Mouse (Mus musculus): Measurements from ENCODE around the gene Phf21a. TPM values are rescaled to one million over a fixed set of nuclear protein-coding genes. Genes with fewer than 3 reads are reported as not detected.

Phf21a gene
- polyA plus RNA-seq, 1 experiment, result 28.4 TPM

GRCm38 (mm10) chr2:92100768-92101167 lies 7.9 kb downstream of the Phf21a start:
- no peak overlapping the region for H3K4me3 ChIP-seq (ENCODE audit: low read depth, low read length)
- H3K27me3 ChIP-seq (ENCODE audit: control insufficient read depth, insufficient read depth, low read length), result no peaks in the 10 kb centered on the region
- WGBS, result 69% methylated on average over 6 of the region's 6 CpGs
- H3K4me1 ChIP-seq (ENCODE audit: control insufficient read depth, insufficient read depth, insufficient read length, low read length), result no peaks in the 10 kb centered on the region
- H3K27ac ChIP-seq (ENCODE audit: insufficient read depth, low read depth, low read length), result no peak overlapping the region
- TF ChIP-seq CTCF (IDR thresholded peaks at IDR 0.05; ENCODE audit: extremely low read depth, insufficient read length, insufficient replicate concordance, low read depth, low read length) (no peak), POLR2A (IDR thresholded peaks at IDR 0.05; ENCODE audit: low read depth, low read length) (no peak)
- H3K36me3 ChIP-seq (ENCODE audit: control insufficient read depth, insufficient read depth, low read length), result no peaks in the 10 kb centered on the region

GRCm38 (mm10) chr2:92124523-92124922 lies 31.6 kb downstream of the Phf21a start:
- H3K4me1 ChIP-seq (ENCODE audit: control insufficient read depth, insufficient read depth, insufficient read length, low read length), result no peaks in the 10 kb centered on the region
- no peaks in the 10 kb centered on the region for H3K27me3 ChIP-seq (ENCODE audit: control insufficient read depth, insufficient read depth, low read length)
- H3K36me3 ChIP-seq (ENCODE audit: control insufficient read depth, insufficient read depth, low read length), result no peaks in the 10 kb centered on the region
- WGBS, result 54% methylated on average over 5 of the region's 5 CpGs
- H3K4me3 ChIP-seq (ENCODE audit: low read depth, low read length), result no peak overlapping the region
- H3K27ac ChIP-seq (ENCODE audit: insufficient read depth, low read depth, low read length), result no peak overlapping the region
- TF ChIP-seq POLR2A (IDR thresholded peaks at IDR 0.05; ENCODE audit: low read depth, low read length) (no peak), CTCF (IDR thresholded peaks at IDR 0.05; ENCODE audit: extremely low read depth, insufficient read length, insufficient replicate concordance, low read depth, low read length) (no peak)

- TF ChIP-seq POLR2A (IDR thresholded peaks at IDR 0.05; ENCODE audit: low read depth, low read length) (no peak), CTCF (IDR thresholded peaks at IDR 0.05; ENCODE audit: extremely low read depth, insufficient read length, insufficient replicate concordance, low read depth, low read length) (no peak)
These were observed 32.4 kb downstream of the Phf21a start for GRCm38 (mm10) chr2:92125330-92125729.

GRCm38 (mm10) chr2:92130071-92130470 lies 37.2 kb downstream of the Phf21a start:
- Histone ChIP-seq H3K4me3 (ENCODE audit: low read depth, low read length) (no peak overlapping the region), H3K27ac (ENCODE audit: insufficient read depth, low read depth, low read length) (no peak overlapping the region), H3K27me3 (ENCODE audit: control insufficient read depth, insufficient read depth, low read length) (no peaks in the 10 kb centered on the region), H3K36me3 (ENCODE audit: control insufficient read depth, insufficient read depth, low read length) (no peaks in the 10 kb centered on the region), H3K4me1 (ENCODE audit: control insufficient read depth, insufficient read depth, insufficient read length, low read length) (no peaks in the 10 kb centered on the region)
- no peak for TF ChIP-seq POLR2A (IDR thresholded peaks at IDR 0.05; ENCODE audit: low read depth, low read length)
- TF ChIP-seq CTCF (IDR thresholded peaks at IDR 0.05; ENCODE audit: extremely low read depth, insufficient read length, insufficient replicate concordance, low read depth, low read length), result no peak
- WGBS, result 93% methylated on average over 7 of the region's 7 CpGs

More at GRCm38 (mm10) chr2:92125330-92125729, 32.4 kb downstream of the Phf21a start:
- no peaks in the 10 kb centered on the region for H3K4me1 ChIP-seq (ENCODE audit: control insufficient read depth, insufficient read depth, insufficient read length, low read length)
- WGBS, result 77% methylated on average over 8 of the region's 8 CpGs
- H3K4me3 ChIP-seq (ENCODE audit: low read depth, low read length), result no peak overlapping the region
- H3K27ac ChIP-seq (ENCODE audit: insufficient read depth, low read depth, low read length), result no peak overlapping the region
- no peaks in the 10 kb centered on the region for H3K27me3 ChIP-seq (ENCODE audit: control insufficient read depth, insufficient read depth, low read length)
- no peaks in the 10 kb centered on the region for H3K36me3 ChIP-seq (ENCODE audit: control insufficient read depth, insufficient read depth, low read length)

GRCm38 (mm10) chr2:92138736-92139135 lies 45.8 kb downstream of the Phf21a start:
- H3K27me3 ChIP-seq (ENCODE audit: control insufficient read depth, insufficient read depth, low read length), result 0 out of 2 replicates have a peak, but pooled peaks cover 3% of the 10 kb centered on the region
- TF ChIP-seq CTCF (IDR thresholded peaks at IDR 0.05; ENCODE audit: extremely low read depth, insufficient read length, insufficient replicate concordance, low read depth, low read length) (no peak), POLR2A (IDR thresholded peaks at IDR 0.05; ENCODE audit: low read depth, low read length) (no peak)
- H3K4me1 ChIP-seq (ENCODE audit: control insufficient read depth, insufficient read depth, insufficient read length, low read length), result 0 out of 2 replicates have a peak, but pooled peaks cover 1% of the 10 kb centered on the region
- no peaks in the 10 kb centered on the region for H3K36me3 ChIP-seq (ENCODE audit: control insufficient read depth, insufficient read depth, low read length)
- no peak overlapping the region for H3K27ac ChIP-seq (ENCODE audit: insufficient read depth, low read depth, low read length)
- no peak overlapping the region for H3K4me3 ChIP-seq (ENCODE audit: low read depth, low read length)

- TF ChIP-seq CTCF (IDR thresholded peaks at IDR 0.05; ENCODE audit: extremely low read depth, insufficient read length, insufficient replicate concordance, low read depth, low read length), result no peak
- TF ChIP-seq POLR2A (IDR thresholded peaks at IDR 0.05; ENCODE audit: low read depth, low read length), result no peak
- Histone ChIP-seq H3K27me3 (ENCODE audit: control insufficient read depth, insufficient read depth, low read length) (0 out of 2 replicates have a peak, but pooled peaks cover 3% of the 10 kb centered on the region), H3K36me3 (ENCODE audit: control insufficient read depth, insufficient read depth, low read length) (no peaks in the 10 kb centered on the region), H3K4me1 (ENCODE audit: control insufficient read depth, insufficient read depth, insufficient read length, low read length) (0 out of 2 replicates have a peak, but pooled peaks cover 1% of the 10 kb centered on the region), H3K4me3 (ENCODE audit: low read depth, low read length) (no peak overlapping the region), H3K27ac (ENCODE audit: insufficient read depth, low read depth, low read length) (no peak overlapping the region)
These were observed 46.4 kb downstream of the Phf21a start for GRCm38 (mm10) chr2:92139365-92139764.

- 33% methylated on average over 7 of the region's 7 CpGs for WGBS
- no peak overlapping the region for H3K27ac ChIP-seq (ENCODE audit: insufficient read depth, low read depth, low read length)
- H3K4me1 ChIP-seq (ENCODE audit: control insufficient read depth, insufficient read depth, insufficient read length, low read length), result 0 out of 2 replicates have a peak, but pooled peaks cover 1% of the 10 kb centered on the region
- 0 out of 2 replicates have a peak, but pooled peaks cover 3% of the 10 kb centered on the region for H3K27me3 ChIP-seq (ENCODE audit: control insufficient read depth, insufficient read depth, low read length)
- H3K4me3 ChIP-seq (ENCODE audit: low read depth, low read length), result no peak overlapping the region
- no peaks in the 10 kb centered on the region for H3K36me3 ChIP-seq (ENCODE audit: control insufficient read depth, insufficient read depth, low read length)
- TF ChIP-seq POLR2A (IDR thresholded peaks at IDR 0.05; ENCODE audit: low read depth, low read length), result no peak
- no peak for TF ChIP-seq CTCF (IDR thresholded peaks at IDR 0.05; ENCODE audit: extremely low read depth, insufficient read length, insufficient replicate concordance, low read depth, low read length)
These were observed 47.5 kb downstream of the Phf21a start for GRCm38 (mm10) chr2:92140383-92140782.

All from small intestine, adult 2 months (tissue).